Mouse (Mus musculus) heart, embryonic 12.5 days (tissue): ENCODE results near the gene Gm1673. TPM values are rescaled to one million over a fixed set of nuclear protein-coding genes. Genes with fewer than 3 reads are reported as not detected.

ENCODE experiments used
- ATAC-seq: fragments of 200-750 bp; cut with Nextera tagmentation; 2 replicates; pipeline ENCODE4 v1.8.0; 2017; ENCODE audit warnings: moderate TSS enrichment, moderate library complexity; ENCODE audit not compliant: insufficient number of reproducible peaks, low FRiP score
- H3K27ac ChIP-seq: fragments of 300-500 bp; sonication (generic); 2 replicates; pipeline ENCODE4 v1.5.1; 2016; ENCODE audit warnings: mild to moderate bottlenecking, moderate library complexity; ENCODE audit not compliant: poor library complexity, severe bottlenecking
- H3K27me3 ChIP-seq: fragments of 300-500 bp; sonication (generic); replicated peaks from 2 replicates; pipeline ENCODE4 v1.6.1; 2016; ENCODE audit warnings: mild to moderate bottlenecking, moderate library complexity
- H3K36me3 ChIP-seq: fragments of 300-500 bp; sonication (generic); 2 replicates; pipeline ENCODE4 v1.6.1; 2016; ENCODE audit warnings: mild to moderate bottlenecking, moderate library complexity
- H3K4me1 ChIP-seq: fragments of 300-500 bp; sonication (generic); replicated peaks from 2 replicates; pipeline ENCODE4 v1.6.1; 2016; ENCODE audit warnings: mild to moderate bottlenecking
- H3K4me2 ChIP-seq: fragments of 300-500 bp; sonication (generic); 2 replicates; pipeline ENCODE4 v1.6.1; 2016; ENCODE audit warnings: mild to moderate bottlenecking, moderate library complexity
- H3K4me3 ChIP-seq: fragments of 300-500 bp; sonication (generic); 2 replicates; pipeline ENCODE4 v1.5.1; 2016; ENCODE audit warnings: mild to moderate bottlenecking
- H3K9ac ChIP-seq: fragments of 300-500 bp; sonication (generic); 2 replicates; pipeline ENCODE4 v1.6.1; 2016; ENCODE audit warnings: mild to moderate bottlenecking, moderate library complexity
- H3K9me3 ChIP-seq: fragments of 300-500 bp; sonication (generic); replicated peaks from 2 replicates; pipeline ENCODE4 v1.6.1; 2016; ENCODE audit warnings: mild to moderate bottlenecking, moderate library complexity
- WGBS: fragments of 180-500 bp; shearing (Covaris S2); methylation state at CpG from one replicate; pipeline ENCODE4 v1.1.7; 2016; 5-methylcytosine and 5-hydroxymethylcytosine counted together
- polyA plus RNA-seq: library from polyadenylated mRNA; unstranded; fragments of >200 nt; fragmentation: Nextera tagmentation; extraction: Ambion mirVana; gene quantifications from 2 replicates; pipeline ENCODE4 v1.2.1, GENCODE M21; 2016

The Gm1673 gene
- polyA plus RNA-seq, 1 experiment from 2014 or later, result 93.7 TPM

- H3K27me3 ChIP-seq, result peaks cover 71% of the 10 kb centered on the region
- peaks cover 6% of the 10 kb centered on the region; the same call in 1 of the 2 replicates for H3K36me3 ChIP-seq
- 63% methylated on average over 20 of the region's 20 CpGs for WGBS
- no peak for ATAC-seq
- no peaks in the 10 kb centered on the region for H3K9me3 ChIP-seq
- H3K9ac ChIP-seq, result no peak overlapping the region
- H3K4me3 ChIP-seq, result peak overlapping the region; percentile 68
- no peak overlapping the region for H3K27ac ChIP-seq
- H3K4me1 ChIP-seq, result peaks cover 5% of the 10 kb centered on the region; the same call in 1 of the 2 replicates
- peak overlapping the region; percentile 96 for H3K4me2 ChIP-seq
These were observed 14.7 kb downstream of the Gm1673 start for GRCm38 (mm10) chr5:33997829-33998504.

GRCm38 (mm10) chr5:33998505-33998877 is 15.3 kb downstream of the Gm1673 start:
- Histone ChIP-seq H3K9me3 (no peaks in the 10 kb centered on the region), H3K9ac (no peak overlapping the region), H3K4me3 (no peak overlapping the region), H3K4me2 (no peak overlapping the region), H3K36me3 (peaks cover 6% of the 10 kb centered on the region; the same call in 1 of the 2 replicates), H3K27me3 (peaks cover 71% of the 10 kb centered on the region), H3K4me1 (peaks cover 5% of the 10 kb centered on the region; the same call in 1 of the 2 replicates), H3K27ac (no peak overlapping the region)
- no peak for ATAC-seq
- WGBS, result 76% methylated on average over 3 of the region's 3 CpGs

- no peaks in the 10 kb centered on the region for H3K9me3 ChIP-seq
- H3K4me3 ChIP-seq, result no peak overlapping the region
- ATAC-seq, result no peak
- no peak overlapping the region for H3K9ac ChIP-seq
- H3K4me2 ChIP-seq, result no peak overlapping the region
- H3K27me3 ChIP-seq, result peaks cover 64% of the 10 kb centered on the region
- peaks cover 5% of the 10 kb centered on the region; the same call in 1 of the 2 replicates for H3K4me1 ChIP-seq
- 69% methylated on average over 6 of the region's 6 CpGs for WGBS
- peaks cover 6% of the 10 kb centered on the region; the same call in 1 of the 2 replicates for H3K36me3 ChIP-seq
- H3K27ac ChIP-seq, result no peak overlapping the region
These were observed 16.3 kb downstream of the Gm1673 start for GRCm38 (mm10) chr5:33999466-34000090.

GRCm38 (mm10) chr5:34000809-34001208 is 17.6 kb downstream of the Gm1673 start:
- H3K27me3 ChIP-seq, result peaks cover 52% of the 10 kb centered on the region

GRCm38 (mm10) chr5:34001401-34001800 is 18.2 kb downstream of the Gm1673 start:
- WGBS, result 100% methylated on average over 1 of the region's 1 CpGs
- Histone ChIP-seq H3K9ac (no peak overlapping the region), H3K27me3 (peaks cover 46% of the 10 kb centered on the region), H3K36me3 (peaks cover 6% of the 10 kb centered on the region; the same call in 1 of the 2 replicates), H3K4me2 (no peak overlapping the region), H3K4me1 (peaks cover 5% of the 10 kb centered on the region; the same call in 1 of the 2 replicates), H3K9me3 (no peaks in the 10 kb centered on the region), H3K4me3 (no peak overlapping the region), H3K27ac (no peak overlapping the region)
- no peak for ATAC-seq

More at GRCm38 (mm10) chr5:34000809-34001208, 17.6 kb downstream of the Gm1673 start:
- Histone ChIP-seq H3K4me1 (peaks cover 5% of the 10 kb centered on the region; the same call in 1 of the 2 replicates), H3K27ac (no peak overlapping the region), H3K4me2 (no peak overlapping the region), H3K36me3 (peaks cover 6% of the 10 kb centered on the region; the same call in 1 of the 2 replicates), H3K9ac (no peak overlapping the region), H3K9me3 (no peaks in the 10 kb centered on the region), H3K4me3 (no peak overlapping the region)
- WGBS, result 90% methylated on average over 25 of the region's 25 CpGs
- no peak for ATAC-seq

- H3K4me1 ChIP-seq, result peaks cover 3% of the 10 kb centered on the region; the same call in 1 of the 2 replicates
- H3K4me3 ChIP-seq, result no peak overlapping the region
- H3K4me2 ChIP-seq, result no peak overlapping the region
- H3K27me3 ChIP-seq, result peaks cover 36% of the 10 kb centered on the region
- H3K36me3 ChIP-seq, result peaks cover 6% of the 10 kb centered on the region; the same call in 1 of the 2 replicates
- no peak overlapping the region for H3K9ac ChIP-seq
- ATAC-seq, result no peak
- 81% methylated on average over 4 of the region's 4 CpGs for WGBS
- H3K9me3 ChIP-seq, result no peaks in the 10 kb centered on the region
- H3K27ac ChIP-seq, result no peak overlapping the region
These were observed 19.4 kb downstream of the Gm1673 start for GRCm38 (mm10) chr5:34002636-34003035.

GRCm38 (mm10) chr5:34004618-34005017 is 21.4 kb downstream of the Gm1673 start:
- no peak overlapping the region for H3K27ac ChIP-seq
- 62% methylated on average over 5 of the region's 5 CpGs for WGBS

GRCm38 (mm10) chr5:34006832-34007231 is 23.6 kb downstream of the Gm1673 start:
- Histone ChIP-seq H3K9ac (no peak overlapping the region), H3K27ac (no peak overlapping the region), H3K27me3 (peaks cover 17% of the 10 kb centered on the region; the same call in 1 of the 2 replicates), H3K9me3 (no peaks in the 10 kb centered on the region), H3K4me1 (no peaks in the 10 kb centered on the region), H3K4me2 (no peak overlapping the region), H3K4me3 (no peak overlapping the region), H3K36me3 (no peaks in the 10 kb centered on the region)
- 79% methylated on average over 4 of the region's 4 CpGs for WGBS
- no peak for ATAC-seq

More at GRCm38 (mm10) chr5:34004618-34005017, 21.4 kb downstream of the Gm1673 start:
- Histone ChIP-seq H3K4me2 (no peak overlapping the region), H3K4me1 (no peaks in the 10 kb centered on the region), H3K9ac (no peak overlapping the region), H3K4me3 (no peak overlapping the region), H3K9me3 (no peaks in the 10 kb centered on the region), H3K36me3 (peaks cover 6% of the 10 kb centered on the region; the same call in 1 of the 2 replicates), H3K27me3 (peaks cover 21% of the 10 kb centered on the region)
- no peak for ATAC-seq

GRCm38 (mm10) chr5:34007392-34007941 is 24.2 kb downstream of the Gm1673 start:
- Histone ChIP-seq H3K36me3 (no peaks in the 10 kb centered on the region), H3K27me3 (peaks cover 23% of the 10 kb centered on the region; the same call in 1 of the 2 replicates), H3K4me1 (no peaks in the 10 kb centered on the region), H3K9ac (no peak overlapping the region), H3K4me2 (no peak overlapping the region), H3K4me3 (no peak overlapping the region), H3K9me3 (no peaks in the 10 kb centered on the region), H3K27ac (no peak overlapping the region)
- ATAC-seq, result no peak
- 69% methylated on average over 4 of the region's 4 CpGs for WGBS

GRCm38 (mm10) chr5:34014652-34015051 is 31.4 kb downstream of the Gm1673 start:
- no peak overlapping the region for H3K4me2 ChIP-seq
- WGBS, result 54% methylated on average over 1 of the region's 1 CpGs
- no peaks in the 10 kb centered on the region for H3K9me3 ChIP-seq
- no peak overlapping the region for H3K9ac ChIP-seq
- no peak overlapping the region for H3K27ac ChIP-seq
- no peak for ATAC-seq
- H3K27me3 ChIP-seq, result peaks cover 18% of the 10 kb centered on the region; the same call in 1 of the 2 replicates
- H3K36me3 ChIP-seq, result no peaks in the 10 kb centered on the region
- H3K4me1 ChIP-seq, result no peaks in the 10 kb centered on the region
- H3K4me3 ChIP-seq, result no peak overlapping the region

- H3K27ac ChIP-seq, result no peak overlapping the region
- 74% methylated on average over 4 of the region's 4 CpGs for WGBS
- H3K9ac ChIP-seq, result no peak overlapping the region
- H3K4me1 ChIP-seq, result no peaks in the 10 kb centered on the region
- H3K36me3 ChIP-seq, result no peaks in the 10 kb centered on the region
- H3K27me3 ChIP-seq, result no peaks in the 10 kb centered on the region
- no peak overlapping the region for H3K4me3 ChIP-seq
- H3K4me2 ChIP-seq, result no peak overlapping the region
- ATAC-seq, result no peak
- H3K9me3 ChIP-seq, result no peaks in the 10 kb centered on the region
These were observed 35.7 kb downstream of the Gm1673 start for GRCm38 (mm10) chr5:34018968-34019367.
